Mouse (Mus musculus) CH12.LX (cell line): ENCODE measurements around the gene Lgi1.

Experiments used
- POLR2A ChIP-seq: IDR thresholded peaks from 2 replicates; pipeline ENCODE4 v1.6.1; 2011; ENCODE audit warnings: low read depth, mild to moderate bottlenecking, improper control_type of control experiment, low read length
- POLR2AphosphoS2 ChIP-seq: IDR thresholded peaks from 2 replicates; pipeline ENCODE4 v1.6.1; 2011; ENCODE audit warnings: low read depth, low read length, improper control_type of control experiment
- USF1 ChIP-seq: IDR thresholded peaks from 2 replicates; pipeline ENCODE4 v1.6.1; 2014; ENCODE audit warnings: low read depth, mild to moderate bottlenecking, inconsistent platforms, low read length, improper control_type of control experiment

GRCm38 (mm10) chr19:38325029-38325398 lies 60.7 kb downstream of the Lgi1 start:
- TF ChIP-seq POLR2A (no peak), POLR2AphosphoS2 (no peak), USF1 (no peak)
